Mouse (Mus musculus): ENCODE results near the gene Smim15. TPM values are rescaled to one million over a fixed set of nuclear protein-coding genes. Genes with fewer than 3 reads are reported as not detected.

Smim15 gene
- 36.5 TPM for total RNA-seq (2023)

DNA sequence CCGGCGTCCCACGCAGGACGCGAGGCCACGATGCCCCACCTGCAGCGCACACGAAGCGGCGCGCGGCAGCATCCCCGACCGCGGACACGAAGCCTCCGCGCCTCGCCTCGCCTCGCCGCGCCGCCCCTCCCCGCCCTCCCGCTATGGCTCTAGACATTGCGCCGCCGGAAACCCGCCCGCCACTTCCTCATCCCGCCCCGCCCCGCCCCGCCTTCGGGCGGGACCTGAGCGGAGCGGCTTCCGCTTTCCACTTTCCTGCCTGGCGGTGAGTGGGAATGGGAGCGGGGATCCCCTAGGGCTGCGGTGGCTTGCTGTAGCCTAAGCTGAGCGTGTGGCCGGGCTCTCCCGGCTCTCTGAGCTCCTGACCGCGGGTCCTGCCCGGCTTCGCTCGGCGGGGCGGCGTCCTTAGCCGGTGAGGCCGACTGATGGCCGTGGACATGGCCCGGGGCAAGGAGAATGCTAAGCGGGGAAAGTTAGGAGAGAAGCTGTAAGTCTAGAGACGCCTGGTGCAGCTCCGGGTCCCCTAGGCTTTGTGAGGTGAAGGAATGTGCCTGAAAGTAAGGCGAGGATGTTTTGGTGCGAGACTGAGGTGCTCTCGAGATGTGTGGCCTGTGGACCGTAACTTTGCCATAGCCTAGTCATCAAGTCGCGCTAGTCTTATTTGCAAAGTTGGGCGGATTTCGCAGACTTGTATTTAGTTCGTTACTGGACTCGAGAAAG, at the start of gene Smim15:
Smim15 (plus strand) TSS at position 225 of the 720 bp plus-strand sequence.

Other genes starting within 250 kb of the Smim15 start
- gene Ndufaf2, start 114.2 kb downstream of the Smim15 start, total RNA-seq (2023), result 3.3 TPM
- gene Ercc8, start 114.3 kb downstream of the Smim15 start, total RNA-seq (2023), result 20.0 TPM
- 6.4 TPM for gene Elovl7, start 170.0 kb downstream of the Smim15 start, total RNA-seq (2023)